Comparison of ENCODE assay signal across 8 mouse cellular contexts in the genomic region with DNA sequence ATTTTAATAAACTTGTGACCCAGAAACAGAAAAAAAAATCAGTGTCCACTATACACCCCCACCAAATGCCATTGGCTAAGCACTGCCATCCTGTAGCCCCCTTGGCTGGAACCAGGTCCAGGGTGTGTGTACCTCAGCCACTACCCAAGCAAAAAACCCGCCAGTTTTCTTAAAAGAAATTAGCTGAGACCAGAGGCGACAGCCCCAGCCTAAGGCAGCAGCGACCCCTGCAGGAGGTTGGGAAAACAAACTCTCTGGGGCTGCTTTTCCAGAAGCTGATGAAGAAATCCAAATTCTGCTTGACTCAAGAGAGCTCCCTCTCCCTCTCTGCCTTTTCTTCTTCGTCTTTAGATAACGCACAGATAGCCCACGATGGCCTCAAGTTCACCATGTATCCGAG. TPM values are rescaled to one million over a fixed set of nuclear protein-coding genes. Genes with fewer than 3 reads are reported as not detected.
DNase-seq lines count a peak whose midpoint lies in the region; ATAC-seq and TF ChIP-seq lines count a peak whose summit lies in the region.
"Had no signal": no experiment of that assay in that cellular context is flagged by ENCODE, and none has a peak within 500 bp of the region (broad histone marks: within the 10 kb centered on the region; RNA-seq: fewer than 3 reads in every experiment).

No protein-coding gene starts in this region.

- no peaks in the 10 kb centered on the region for H3K27me3 ChIP-seq in neural tube, embryonic 15.5 days (replicated peaks)
- no peaks in the 10 kb centered on the region for H3K27me3 ChIP-seq in liver, embryonic 14.5 days (ENCODE audit: control insufficient read depth, insufficient read depth, low read length)

- TF ChIP-seq EP300 in liver, embryonic 14.5 days (IDR thresholded peaks at IDR 0.05; ENCODE audit: low read depth) = no peak

- no peaks in the 10 kb centered on the region for H3K9me3 ChIP-seq in neural tube, embryonic 15.5 days (replicated peaks)
- no peaks in the 10 kb centered on the region for H3K9me3 ChIP-seq in liver, embryonic 14.5 days (ENCODE audit: control insufficient read depth, low read length)

- H3K36me3 ChIP-seq in neural tube, embryonic 15.5 days = no peaks in the 10 kb centered on the region
- no peaks in the 10 kb centered on the region for H3K36me3 ChIP-seq in liver, embryonic 14.5 days (replicated peaks; ENCODE audit: control insufficient read depth, insufficient read depth, low read depth)

- peaks cover 32% of the 10 kb centered on the region for H3K4me1 ChIP-seq in neural tube, embryonic 15.5 days
- peaks cover 7 to 19% of the 10 kb centered on the region in 2 experiments; a peak in 3 of 4 replicates for H3K4me1 ChIP-seq in liver, embryonic 14.5 days (replicated peaks; ENCODE audit: control insufficient read depth in 2 of 2, insufficient read depth in 2 of 2, low read length in 1 of 2)

- no peak overlapping the region for H3K27ac ChIP-seq in neural tube, embryonic 15.5 days (replicated peaks)
- no peak overlapping the region for H3K27ac ChIP-seq in liver, embryonic 14.5 days

- no peak for ATAC-seq in neural tube, embryonic 15.5 days (ENCODE audit: low FRiP score)
- peak; percentile 19; the same call in 1 of the 2 replicates for ATAC-seq in liver, embryonic 14.5 days (ENCODE audit: insufficient read depth)

- peak; percentile 90 for TF ChIP-seq CTCF in liver, embryonic 14.5 days (IDR thresholded peaks at IDR 0.05; ENCODE audit: low read depth)

- H3K4me2 ChIP-seq in neural tube, embryonic 15.5 days = no peak overlapping the region
- H3K4me2 ChIP-seq in liver, embryonic 14.5 days (ENCODE audit: low read depth) = no peak overlapping the region

- DNase-seq in neural tube, embryonic 10.5 days (ENCODE audit: extremely low spot score, low spot score) = peak; percentile 69
- peak; percentile 79 for DNase-seq in adrenal gland, adult 2 months
- DNase-seq in embryo, embryonic 9.5 days (ENCODE audit: extremely low spot score) = peak; percentile 75
- DNase-seq in heart, postnatal 4 days = peak; percentile 86
- peak; percentile 53 to 61 (median 54) for DNase-seq in liver, embryonic 14.5 days (ENCODE audit: low read depth in 3 of 3, low spot score in 3 of 3)
- peak; percentile 84 for DNase-seq in right cerebral cortex, postnatal 14 days

- no peak overlapping the region for H3K9ac ChIP-seq in neural tube, embryonic 15.5 days (replicated peaks)
- H3K9ac ChIP-seq in liver, embryonic 14.5 days (replicated peaks) = no peak overlapping the region

- WGBS in neural tube, embryonic 15.5 days = 6% methylated on average over 7 of the region's 7 CpGs
- WGBS in liver, embryonic 14.5 days (ENCODE audit: insufficient replicate concordance) = 1% methylated on average over 7 of the region's 7 CpGs

- no peak overlapping the region for H3K4me3 ChIP-seq in neural tube, embryonic 15.5 days (replicated peaks)
- H3K4me3 ChIP-seq in liver, embryonic 14.5 days (ENCODE audit: insufficient read depth in 1 of 2, low read depth in 2 of 2, low read length in 2 of 2) = no peak overlapping the region

RNA-seq across cellular contexts. Expression of a gene that starts 0.9 kb away (rescaled TPM):
- polyA plus RNA-seq in neural tube, embryonic 15.5 days (2015; fragmentation: Nextera tagmentation; extraction: Ambion mirVana) = 0.59 and 1.2 TPM in 2 replicates
- total RNA-seq in adrenal gland, adult 2 months (2021) = 1 to 10 TPM in 1 of 2 experiments, under 1 TPM in 1; 0.14 to 1.7 TPM
- 0.31 and 0.39 TPM in 2 replicates for polyA plus RNA-seq in adrenal gland, adult 2 months (2012; rRNA removed)
- total RNA-seq in heart, postnatal 4 days (2021) = under 1 TPM in 1 of 2 experiments, not detected in 1; 0.12 TPM
- polyA plus RNA-seq in liver, embryonic 14.5 days (2012; rRNA removed) = 0.02 and 0.09 TPM in 2 replicates
- not detected in 2 replicates for polyA plus RNA-seq in liver, embryonic 14.5 days (2014; fragmentation: Nextera tagmentation; extraction: Ambion mirVana)

RNA-seq across cellular contexts. Expression of a gene that starts 5.5 kb away (rescaled TPM):
- not detected in 2 replicates for polyA plus RNA-seq in neural tube, embryonic 15.5 days (2015; fragmentation: Nextera tagmentation; extraction: Ambion mirVana)
- not detected for total RNA-seq in adrenal gland, adult 2 months (2021)
- polyA plus RNA-seq in adrenal gland, adult 2 months (2012; rRNA removed) = not detected in 2 replicates
- not detected for total RNA-seq in heart, postnatal 4 days (2021)
- polyA plus RNA-seq in liver, embryonic 14.5 days (2012; rRNA removed) = not detected in 2 replicates
- polyA plus RNA-seq in liver, embryonic 14.5 days (2014; fragmentation: Nextera tagmentation; extraction: Ambion mirVana) = not detected in 2 replicates
- total RNA-seq: left cerebral cortex, adult 8-10 months had no signal

RNA-seq across cellular contexts. Expression of a gene that starts 10.2 kb away (rescaled TPM):
- polyA plus RNA-seq in neural tube, embryonic 15.5 days (2015; fragmentation: Nextera tagmentation; extraction: Ambion mirVana) = 13.4 and 16.7 TPM in 2 replicates
- 10 to 100 TPM in 1 of 2 experiments, 1 to 10 TPM in 1; 6.1 to 11.9 TPM for total RNA-seq in adrenal gland, adult 2 months (2021)
- polyA plus RNA-seq in adrenal gland, adult 2 months (2012; rRNA removed) = 5.2 and 9.4 TPM in 2 replicates
- 10 to 100 TPM; 11.9 to 14.4 TPM for total RNA-seq in heart, postnatal 4 days (2021)
- 6.0 and 9.8 TPM in 2 replicates for polyA plus RNA-seq in liver, embryonic 14.5 days (2012; rRNA removed)
- polyA plus RNA-seq in liver, embryonic 14.5 days (2014; fragmentation: Nextera tagmentation; extraction: Ambion mirVana) = 7.4 and 9.3 TPM in 2 replicates

RNA-seq across cellular contexts. Expression of a gene that starts 16.0 kb away (rescaled TPM):
- polyA plus RNA-seq in neural tube, embryonic 15.5 days (2015; fragmentation: Nextera tagmentation; extraction: Ambion mirVana) = 70.9 and 73.5 TPM in 2 replicates
- 100 to 1,000 TPM; 103 to 138 TPM for total RNA-seq in adrenal gland, adult 2 months (2021)
- polyA plus RNA-seq in adrenal gland, adult 2 months (2012; rRNA removed) = 20.3 and 25.0 TPM in 2 replicates
- total RNA-seq in heart, postnatal 4 days (2021) = 100 to 1,000 TPM; 149 to 164 TPM
- 10.5 and 17.4 TPM in 2 replicates for polyA plus RNA-seq in liver, embryonic 14.5 days (2012; rRNA removed)
- polyA plus RNA-seq in liver, embryonic 14.5 days (2014; fragmentation: Nextera tagmentation; extraction: Ambion mirVana) = 25.6 and 31.6 TPM in 2 replicates
